Mouse (Mus musculus) right cerebral cortex, postnatal 36 days (tissue): Measurements from ENCODE around the gene Inpp5k.
A peak's percentile ranks its signal among the peaks of the same experiment; 100 is the strongest.
"Not testable (repeated sequence)": the region's sequence is repeated elsewhere in the genome, so short reads cannot be mapped to it uniquely, and the experiment has no call there.

ENCODE experiments used
- DNase-seq, 2 experiments: peaks; one replicate each; pipeline ENCODE4 v3.0.0; 2022; ENCODE audit warnings: low spot score in 2 of 2, mixed read lengths in 1 of 2

Gene Inpp5k

DNA sequence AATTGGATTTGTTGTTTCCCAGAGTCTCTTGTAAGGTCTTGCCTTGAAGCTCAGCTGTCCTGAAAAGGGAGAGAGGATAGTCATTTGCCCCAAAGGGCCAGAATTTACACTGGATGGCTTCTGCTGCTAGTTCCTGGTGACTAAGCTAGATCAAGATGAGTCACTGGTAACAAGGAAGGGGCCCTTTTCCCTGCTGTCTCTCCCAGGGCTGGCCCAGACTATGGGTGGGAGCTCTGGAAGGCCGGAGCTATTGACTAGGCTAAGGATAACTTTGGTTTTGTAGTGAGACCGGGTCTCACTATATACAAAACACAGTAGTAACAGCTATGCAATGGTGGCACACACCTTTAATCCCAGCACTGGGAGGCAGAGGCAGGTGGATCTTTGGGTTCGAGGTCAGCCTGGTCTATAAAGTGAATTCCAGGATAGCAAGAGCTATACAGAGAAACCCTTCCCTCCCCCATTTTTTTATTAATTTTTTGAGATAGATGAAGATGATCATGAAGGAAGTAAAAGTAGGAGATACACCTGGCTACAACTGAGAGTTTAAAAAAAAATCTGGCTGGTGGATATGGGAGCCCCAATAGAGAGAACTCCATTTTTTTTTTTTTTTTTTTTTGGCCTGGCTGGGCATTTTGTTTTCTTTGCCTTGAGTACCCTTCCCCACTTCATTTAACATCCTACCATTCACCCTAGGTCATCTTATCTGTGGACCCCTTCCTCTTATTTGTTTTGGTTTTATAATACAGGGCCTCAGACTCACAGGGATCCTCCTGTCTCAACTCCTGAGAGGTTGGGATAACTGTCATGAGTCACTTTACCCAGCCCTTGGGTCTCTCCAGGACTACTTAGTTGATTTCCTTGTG is 47.3 kb downstream of the Inpp5k start:
- DNase-seq, result no peak

DNA sequence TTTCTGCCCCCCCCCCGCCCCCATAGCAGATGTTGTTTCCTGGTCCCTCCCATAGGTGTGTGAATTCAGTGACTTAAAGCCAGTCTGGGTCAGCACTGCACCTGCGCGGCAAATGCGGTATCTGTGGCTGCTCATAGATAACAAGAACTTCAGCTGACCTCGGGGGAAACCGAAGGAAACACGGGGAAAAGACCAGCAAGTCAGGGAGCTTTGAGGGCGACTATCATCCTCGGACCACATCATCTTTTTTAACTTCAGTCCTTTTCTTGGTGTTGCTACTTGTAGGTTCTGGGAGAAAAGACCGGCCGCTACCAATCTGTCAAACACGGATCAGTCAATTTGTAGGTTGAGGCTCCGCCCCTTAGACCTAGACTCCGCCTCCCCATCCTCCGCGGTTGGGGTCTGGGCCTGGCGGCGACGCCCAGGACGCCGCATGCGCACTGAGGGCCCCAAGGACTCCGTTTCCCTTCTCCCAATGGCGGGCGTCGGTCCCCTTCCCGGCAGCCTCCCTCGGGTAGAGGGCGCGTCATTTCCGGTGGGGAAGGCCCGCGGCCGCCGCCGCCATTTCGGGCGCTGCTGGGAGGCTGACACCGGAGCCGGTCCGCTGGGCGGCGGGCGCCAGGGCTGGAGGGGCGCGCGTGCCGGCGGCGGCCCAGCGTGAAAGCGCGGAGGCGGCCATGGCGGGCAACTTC is 48.1 kb downstream of the Inpp5k start, which contains the start of gene Crk:
Gene Crk (plus strand): TSS at position 513 of the 692 bp plus-strand sequence.
- peak; percentile 93 to 96 for DNase-seq

DNA sequence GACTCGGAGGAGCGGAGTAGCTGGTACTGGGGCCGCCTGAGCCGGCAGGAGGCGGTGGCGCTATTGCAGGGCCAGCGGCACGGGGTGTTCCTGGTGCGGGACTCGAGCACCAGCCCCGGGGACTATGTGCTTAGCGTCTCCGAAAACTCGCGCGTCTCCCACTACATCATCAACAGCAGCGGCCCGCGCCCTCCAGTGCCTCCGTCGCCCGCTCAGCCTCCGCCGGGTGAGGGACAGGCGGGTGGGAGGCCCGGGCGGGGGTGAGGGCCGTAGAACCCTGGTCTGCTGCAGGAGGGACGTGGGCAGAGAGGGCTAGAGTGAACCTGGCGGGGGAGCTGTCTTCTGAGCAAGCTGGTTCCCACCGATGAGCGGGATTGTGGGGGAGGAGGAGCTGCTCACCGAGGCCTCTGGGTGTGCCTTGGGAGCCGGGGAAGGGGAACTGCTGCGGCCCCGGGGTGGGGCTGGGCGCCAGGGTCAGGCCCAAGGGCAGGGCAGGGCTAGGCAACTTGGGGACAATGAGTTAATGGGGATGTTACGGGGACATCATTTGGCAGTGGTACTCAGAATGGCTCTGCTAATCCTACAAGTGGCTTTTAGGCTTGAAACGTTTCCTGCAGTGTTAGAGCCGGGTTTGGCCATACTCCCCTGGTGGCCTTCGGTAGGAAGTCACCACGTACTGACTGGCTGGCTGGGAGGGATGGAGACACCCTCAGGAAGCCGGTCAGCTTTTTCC is 48.8 kb downstream of the Inpp5k start:
- DNase-seq, result peak; percentile 37 to 42

DNA sequence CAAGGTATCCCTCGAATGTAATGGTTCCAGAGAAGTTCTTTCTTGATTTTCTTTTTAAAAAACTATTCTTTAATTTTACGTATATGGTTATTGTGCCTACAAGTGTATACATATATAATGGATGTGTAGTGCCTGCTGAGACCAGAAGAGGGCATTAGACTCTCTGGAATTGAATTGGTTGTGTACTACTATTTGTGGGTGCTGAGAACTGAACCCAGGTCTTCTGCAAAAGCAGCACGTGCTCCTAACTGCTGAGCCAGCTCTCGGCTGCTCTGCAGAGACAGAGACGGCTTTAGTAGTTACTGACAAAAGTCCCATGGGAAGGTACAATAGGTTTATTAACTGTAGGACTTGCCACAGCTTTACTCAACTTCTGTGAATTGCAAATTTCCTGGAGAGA is 53.7 kb downstream of the Inpp5k start:
- DNase-seq, result no peak

DNA sequence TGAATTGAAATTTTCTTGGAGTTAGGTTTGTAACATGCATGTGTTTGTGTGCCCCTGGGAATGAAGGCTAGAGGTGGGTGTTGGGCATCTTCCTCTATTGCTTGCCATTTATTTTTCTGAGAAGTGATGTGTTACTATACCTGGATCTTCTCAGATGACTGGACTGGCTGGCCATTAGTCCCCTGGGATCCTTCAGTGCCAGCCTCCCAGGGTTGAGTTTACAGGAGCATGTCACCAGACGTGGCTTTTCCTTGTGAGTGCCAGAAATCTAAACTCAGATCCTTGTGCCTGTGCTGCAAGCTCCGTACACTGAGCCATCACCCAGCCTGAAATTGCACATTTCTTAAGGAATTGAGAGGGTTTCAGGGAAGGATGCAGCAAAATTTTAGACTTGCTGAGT is 54.2 kb downstream of the Inpp5k start:
- DNase-seq, result no peak

DNA sequence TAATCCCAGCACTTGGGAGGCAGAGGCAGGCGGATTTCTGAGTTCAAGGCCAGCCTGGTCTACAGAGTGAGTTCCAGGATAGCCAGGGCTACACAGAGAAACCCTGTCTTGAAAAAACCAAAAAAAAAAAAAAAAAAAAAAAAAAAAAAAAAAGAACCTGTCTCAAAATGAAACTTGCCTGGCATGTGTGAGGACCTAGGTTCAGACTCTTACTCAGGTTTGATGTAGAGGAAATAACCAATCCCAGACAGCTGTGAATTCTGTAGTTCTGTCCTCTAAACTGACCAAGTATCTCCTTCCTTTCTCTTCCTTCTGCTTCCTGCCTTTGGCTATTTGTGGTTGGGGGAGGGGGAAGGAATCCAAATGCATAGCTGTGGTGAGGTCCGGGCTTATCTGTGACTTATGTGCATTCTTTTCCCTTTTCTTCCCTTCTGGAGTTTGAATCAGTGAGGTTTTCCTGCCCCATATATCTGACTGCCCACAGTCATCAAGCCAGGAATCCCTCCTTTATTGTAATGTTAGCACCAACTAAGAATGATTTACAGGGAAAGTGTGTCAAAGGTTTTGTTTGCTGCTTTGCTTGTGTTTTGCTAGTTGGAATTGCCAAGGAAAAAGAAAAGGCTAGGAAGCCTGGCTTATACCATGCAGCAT is 56.7 kb downstream of the Inpp5k start:
- no peak for DNase-seq

DNA sequence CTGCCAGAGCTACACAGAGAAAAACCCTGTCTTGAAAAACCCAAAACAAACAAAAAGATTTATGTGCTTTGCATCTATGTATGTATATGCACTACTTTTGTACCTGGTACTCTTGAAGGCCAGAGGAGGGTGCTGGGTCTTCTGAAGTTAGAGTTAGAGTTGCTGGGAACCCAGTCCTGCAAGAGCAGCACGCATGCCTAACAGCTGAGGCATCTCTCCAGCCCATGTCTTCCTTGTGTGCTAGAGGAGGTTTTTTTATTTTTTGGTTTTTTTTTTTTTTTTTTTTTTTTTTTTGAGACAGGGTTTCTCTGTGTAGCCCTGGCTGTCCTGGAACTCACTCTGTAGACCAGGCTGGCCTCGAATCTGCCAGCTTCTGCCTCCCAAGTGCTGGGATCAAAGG is 57.3 kb downstream of the Inpp5k start:
- DNase-seq, result no peak

DNA sequence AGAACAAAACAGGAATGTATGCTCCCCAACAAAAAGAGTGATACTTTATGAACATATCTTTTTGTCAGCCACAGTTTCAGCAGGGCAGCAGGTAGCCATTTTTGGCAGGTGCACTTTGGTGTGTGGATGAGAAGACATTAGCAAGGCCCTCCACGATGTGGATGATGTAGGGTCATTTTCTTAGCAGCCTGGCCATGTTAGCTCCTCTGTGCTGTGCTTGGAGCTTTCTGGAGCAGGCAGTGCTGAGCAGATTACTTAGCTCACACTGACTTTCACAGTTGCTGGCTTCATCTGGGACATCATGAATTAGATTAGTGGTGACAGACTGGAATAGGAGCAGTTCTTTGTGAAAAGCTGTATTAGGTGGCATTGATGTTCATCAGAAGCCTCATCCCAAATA is 59.2 kb downstream of the Inpp5k start:
- DNase-seq, result no peak

DNA sequence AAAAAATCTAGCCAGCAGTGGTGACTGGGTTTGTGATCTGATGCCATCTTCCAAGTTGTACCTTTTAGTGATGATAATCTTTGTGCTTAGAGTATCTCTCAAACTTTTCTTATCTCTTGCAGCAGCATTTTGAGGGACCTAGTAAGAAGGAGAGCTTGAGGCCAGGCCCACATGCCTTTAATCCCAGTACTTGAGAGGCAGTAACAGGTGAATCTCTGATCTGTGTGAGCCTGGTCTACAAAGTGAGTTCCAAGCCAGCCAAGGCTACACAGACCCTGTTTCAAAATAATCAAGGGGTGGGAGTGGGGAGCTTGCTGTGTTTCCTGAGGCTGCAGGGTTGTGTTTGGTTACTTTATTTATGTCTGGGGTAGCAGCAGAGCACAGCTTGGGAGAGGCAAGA is 60.3 kb downstream of the Inpp5k start:
- no peak for DNase-seq

DNA sequence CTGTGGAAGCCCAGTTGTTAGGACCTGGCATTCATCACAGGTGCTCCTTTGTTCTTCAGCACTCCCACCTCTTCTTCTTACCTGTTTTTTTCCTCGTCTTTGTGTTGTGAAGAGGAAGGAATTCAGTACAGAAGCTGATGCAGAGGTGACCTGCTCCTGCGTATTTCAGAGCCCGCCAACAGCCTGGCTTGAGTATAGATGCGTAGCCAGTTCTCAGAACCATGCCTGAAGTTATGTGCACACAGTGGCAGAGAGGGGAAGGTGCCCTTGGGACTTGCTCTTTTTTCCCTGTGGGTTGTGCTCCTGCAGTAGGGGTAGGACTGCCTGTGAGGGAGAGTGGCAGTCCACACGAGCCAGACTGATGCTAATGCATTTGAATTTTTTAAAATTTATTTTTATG is 62.8 kb downstream of the Inpp5k start:
- no peak for DNase-seq

DNA sequence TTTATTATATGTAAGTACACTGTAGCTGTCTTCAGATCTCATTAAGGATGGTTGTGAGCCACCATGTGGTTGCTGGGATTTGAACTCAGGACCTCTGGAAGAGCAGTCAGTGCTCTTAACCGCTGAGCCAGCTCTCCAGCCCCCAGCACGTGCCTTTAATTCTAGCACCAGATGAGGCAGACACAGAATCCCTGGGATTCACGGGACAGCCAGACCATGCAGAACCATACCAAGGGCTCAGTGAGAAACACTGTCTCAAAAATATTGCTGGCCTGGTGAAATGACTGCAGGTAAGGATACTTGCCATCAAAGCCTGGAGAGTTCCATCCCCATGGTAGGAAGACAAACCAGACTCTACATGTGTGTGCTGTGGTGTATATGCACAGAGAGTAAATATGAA is 66.7 kb downstream of the Inpp5k start:
- DNase-seq, result not testable (repeated sequence)
